Mouse (Mus musculus) liver, embryonic 14.5 days (tissue): Measurements from ENCODE around the gene Fam50a. TPM values are rescaled to one million over a fixed set of nuclear protein-coding genes. Genes with fewer than 3 reads are reported as not detected.

Source experiments
- ATAC-seq: fragments of 200-750 bp; cut with Nextera tagmentation; 2 replicates; pipeline ENCODE4 v1.8.0; 2017; ENCODE audit warnings: moderate number of reproducible peaks, mild to moderate bottlenecking, moderate library complexity; ENCODE audit not compliant: insufficient read depth
- DNase-seq, 3 experiments: peaks; one replicate each; pipeline ENCODE4 v3.0.0-alpha.2; 2012 to 2013; ENCODE audit warnings: low read depth in 3 of 3, low spot score in 3 of 3
- H3K27ac ChIP-seq: fragments of 300-500 bp; sonication (generic); 2 replicates; pipeline ENCODE4 v1.5.1; 2014; ENCODE audit warnings: moderate library complexity, mild to moderate bottlenecking, control low read depth, inconsistent platforms
- H3K27me3 ChIP-seq: fragments of 300-500 bp; sonication (generic); 2 replicates; pipeline ENCODE4 v1.6.1; 2014; ENCODE audit warnings: mild to moderate bottlenecking, low read length, moderate library complexity; ENCODE audit not compliant: control insufficient read depth, insufficient read depth
- H3K36me3 ChIP-seq: fragments of 300-500 bp; sonication (generic); replicated peaks from 2 replicates; pipeline ENCODE4 v1.6.1; 2014; ENCODE audit warnings: low read depth; ENCODE audit not compliant: control insufficient read depth, insufficient read depth
- H3K4me1 ChIP-seq, 2 experiments: fragments of 200-500 bp in 1 of 2; fragments of 300-500 bp in 1 of 2; sonication (generic) in 1 of 2; replicated peaks; 2 replicates each; pipeline ENCODE4 v1.6.1; 2012 to 2014; ENCODE audit warnings: antibody characterized with exemption in 1 of 2, inconsistent platforms in 1 of 2, low read length in 1 of 2; ENCODE audit not compliant: control insufficient read depth in 2 of 2, insufficient read depth in 2 of 2
- H3K4me2 ChIP-seq: fragments of 300-500 bp; sonication (generic); 2 replicates; pipeline ENCODE4 v1.6.1; 2014; ENCODE audit warnings: low read depth, mild to moderate bottlenecking, control low read depth, moderate library complexity
- H3K4me3 ChIP-seq, 2 experiments: fragments of 200-500 bp in 1 of 2; fragments of 300-500 bp in 1 of 2; sonication (generic) in 1 of 2; 2 replicates each; pipeline ENCODE4 v1.5.1; 2012 to 2014; ENCODE audit warnings: low read depth in 2 of 2, low read length in 2 of 2, mild to moderate bottlenecking in 2 of 2, control low read depth in 1 of 2, inconsistent platforms in 1 of 2, moderate library complexity in 1 of 2; ENCODE audit not compliant: insufficient read depth in 1 of 2
- H3K9ac ChIP-seq: fragments of 300-500 bp; sonication (generic); replicated peaks from 2 replicates; pipeline ENCODE4 v1.6.1; 2014; ENCODE audit warnings: mild to moderate bottlenecking, control low read depth, moderate library complexity
- H3K9me3 ChIP-seq: fragments of 300-500 bp; sonication (generic); 2 replicates; pipeline ENCODE4 v1.6.1; 2016; ENCODE audit warnings: low read length, mixed read lengths; ENCODE audit not compliant: control insufficient read depth
- CTCF ChIP-seq: IDR thresholded peaks from 2 replicates; pipeline ENCODE4 v1.5.1; 2016; ENCODE audit warnings: antibody characterized with exemption, low read depth, control low read depth
- EP300 ChIP-seq: IDR thresholded peaks from 2 replicates; pipeline ENCODE4 v1.6.1; 2016; ENCODE audit warnings: antibody characterized with exemption, low read depth
- WGBS: fragments of 180-500 bp; shearing (Covaris S2); extraction: QIAGEN DNeasy Blood & Tissue Kit; methylation state at CpG from one replicate; pipeline ENCODE4 v1.1.7; 2014; ENCODE audit not compliant: insufficient replicate concordance; 5-methylcytosine and 5-hydroxymethylcytosine counted together
- polyA plus RNA-seq, 2 experiments: library from polyadenylated mRNA; depleted of rRNA in 1 of 2; stranded (reverse) in 1 of 2; unstranded in 1 of 2; fragments of >200 nt; fragmentation: Nextera tagmentation in 1 of 2; extraction: Ambion mirVana in 1 of 2; gene quantifications; 2 replicates each; pipeline versions ENCODE4 v1.2.1 to v1.2.3; 2012 to 2014

The Fam50a gene
- polyA plus RNA-seq, 2 experiments = 20.7 to 21.3 TPM

DNA sequence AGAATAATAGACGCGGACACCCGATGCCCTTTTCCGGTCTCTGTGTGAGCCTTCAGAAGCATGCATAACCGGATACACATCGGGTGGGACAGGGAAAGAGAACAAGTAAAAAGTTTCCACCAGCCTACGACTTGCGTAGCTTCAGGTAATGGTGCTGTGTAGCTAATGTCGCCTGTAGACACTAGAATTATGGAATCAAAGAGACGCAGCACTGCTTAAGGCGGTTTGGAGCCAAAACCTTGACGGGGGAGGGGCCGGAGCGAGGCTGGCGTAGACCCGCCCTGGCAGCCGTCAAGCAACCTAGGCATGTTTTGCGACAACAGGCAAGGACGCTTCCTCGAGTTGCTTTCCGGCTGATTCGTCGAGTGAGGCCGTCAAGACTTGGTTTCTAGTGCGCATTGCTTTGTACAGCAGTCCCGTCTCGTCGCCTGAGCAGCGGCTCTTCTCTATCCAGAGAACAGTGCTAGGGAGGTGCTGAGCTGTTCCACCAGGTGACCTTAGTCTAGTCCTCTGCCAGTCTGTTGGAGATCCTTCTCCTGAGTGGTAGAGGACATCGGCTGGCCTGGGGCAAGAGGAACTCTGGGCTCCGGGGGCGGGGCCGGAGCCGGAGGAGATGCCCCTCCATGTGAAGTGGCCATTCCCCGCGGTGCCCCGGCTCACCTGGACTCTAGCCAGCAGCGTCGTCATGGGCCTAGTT lies 30.3 kb upstream of the Fam50a start:
- Histone ChIP-seq H3K4me3 (peak overlapping the region; percentile 65 to 99), H3K9me3 (no peaks in the 10 kb centered on the region), H3K36me3 (no peaks in the 10 kb centered on the region), H3K4me1 (peaks cover 0 to 12% of the 10 kb centered on the region in 2 experiments; a peak in 3 of 4 replicates), H3K27me3 (no peaks in the 10 kb centered on the region), H3K4me2 (peak overlapping the region; percentile 91), H3K9ac (peak overlapping the region; percentile 74), H3K27ac (peak overlapping the region; percentile 88)
- peak; percentile 76 to 81 (median 79) for DNase-seq
- TF ChIP-seq EP300 (no peak), CTCF (no peak)
- WGBS = 10% methylated on average over 39 of the region's 39 CpGs
- ATAC-seq = peak; percentile 65

DNA sequence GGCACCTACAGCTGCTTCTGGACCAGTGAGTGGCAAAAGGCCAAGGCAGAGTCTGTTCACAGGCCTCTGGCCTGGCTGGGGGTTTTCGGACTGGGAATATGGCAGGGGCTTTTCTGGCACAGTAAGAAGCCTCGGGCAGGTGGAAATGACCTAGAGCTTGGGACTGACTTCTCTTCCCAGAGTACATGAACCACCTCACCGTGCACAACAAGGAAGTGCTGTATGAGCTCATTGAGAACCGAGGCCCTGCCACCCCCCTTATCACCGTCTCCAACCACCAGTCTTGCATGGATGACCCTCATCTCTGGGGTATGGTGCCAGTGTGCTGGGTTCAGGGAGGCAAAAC lies 29.8 kb upstream of the Fam50a start:
- Histone ChIP-seq H3K4me3 (peak overlapping the region; percentile 65 to 99), H3K27ac (peak overlapping the region; percentile 88), H3K36me3 (no peaks in the 10 kb centered on the region), H3K27me3 (no peaks in the 10 kb centered on the region), H3K9me3 (no peaks in the 10 kb centered on the region), H3K4me1 (peaks cover 0 to 12% of the 10 kb centered on the region in 2 experiments; a peak in 3 of 4 replicates), H3K4me2 (peak overlapping the region; percentile 91), H3K9ac (peak overlapping the region; percentile 68)
- 27% methylated on average over 5 of the region's 5 CpGs for WGBS
- TF ChIP-seq CTCF = no peak
- TF ChIP-seq EP300 = no peak
- no peak for ATAC-seq
- DNase-seq = no peak

DNA sequence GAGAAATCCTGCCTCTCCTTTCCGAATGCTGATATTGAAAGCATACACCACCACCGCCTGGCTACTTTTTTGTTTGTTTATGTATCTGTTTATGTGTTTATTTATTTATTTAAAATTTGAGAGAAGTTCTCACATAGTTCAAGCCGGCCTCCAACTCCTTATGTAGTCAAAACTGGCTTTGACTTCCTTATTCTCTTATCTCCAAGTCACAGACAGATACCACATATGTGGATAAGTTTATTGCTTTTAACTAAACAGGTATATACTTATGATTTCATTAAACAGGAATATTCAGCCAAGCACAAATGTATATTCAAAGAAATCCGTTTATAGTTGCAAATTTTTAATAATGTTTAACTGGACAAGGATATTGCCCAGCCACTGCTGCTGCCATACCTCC lies 19.4 kb upstream of the Fam50a start:
- WGBS = 42% methylated on average over 4 of the region's 4 CpGs
- DNase-seq (no peak), ATAC-seq (no peak)
- Histone ChIP-seq H3K4me2 (no peak overlapping the region), H3K36me3 (no peaks in the 10 kb centered on the region), H3K27ac (no peak overlapping the region), H3K4me3 (no peak overlapping the region), H3K9me3 (no peaks in the 10 kb centered on the region), H3K9ac (no peak overlapping the region), H3K27me3 (no peaks in the 10 kb centered on the region), H3K4me1 (peaks cover 0 to 6% of the 10 kb centered on the region in 2 experiments; a peak in 2 of 4 replicates)
- TF ChIP-seq EP300 (no peak), CTCF (no peak)

DNA sequence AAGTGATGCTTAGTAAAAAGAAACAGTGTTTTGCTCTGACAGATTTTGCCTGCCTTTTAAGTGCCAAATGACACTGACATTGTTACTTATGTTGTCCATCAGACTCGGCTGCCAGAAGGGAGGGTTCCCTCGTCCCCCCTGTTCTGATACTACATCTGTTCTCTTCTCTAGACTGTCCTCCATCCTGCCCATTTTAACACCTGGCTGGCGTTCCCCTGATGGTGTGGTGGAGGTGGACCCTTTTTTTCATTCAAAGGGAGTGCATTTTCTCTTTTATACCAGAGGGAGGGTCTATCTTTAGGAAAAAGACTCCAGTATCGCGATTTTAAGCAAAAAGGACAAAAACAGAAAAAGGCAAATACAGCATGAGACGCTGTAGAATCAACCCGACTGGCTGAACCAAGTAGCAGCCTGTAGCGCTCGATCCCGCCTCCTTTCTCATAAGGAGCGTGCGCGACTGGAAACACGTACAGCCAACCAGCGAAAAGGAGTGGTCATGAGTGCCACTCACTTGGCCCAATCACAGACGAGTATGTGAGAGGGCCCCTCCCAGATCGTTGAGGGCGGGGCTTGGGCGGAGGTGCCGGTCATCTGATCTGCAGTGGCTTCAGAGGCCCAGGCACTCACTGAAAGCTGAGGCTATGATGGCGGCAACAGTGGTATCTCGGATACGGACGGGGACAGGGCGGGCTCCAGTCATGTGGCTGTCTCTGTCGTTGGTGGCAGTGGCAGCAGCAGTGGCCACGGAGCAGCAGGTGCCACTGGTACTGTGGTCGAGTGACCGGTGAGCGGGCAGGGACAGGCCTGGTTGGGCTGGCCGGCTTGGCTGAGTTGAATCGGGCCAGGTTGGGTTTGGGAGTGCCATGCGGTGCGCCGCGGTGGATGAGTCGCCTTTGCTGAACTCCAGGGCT lies 16.0 kb upstream of the Fam50a start, which contains the start of gene Atp6ap1:
Gene Atp6ap1 (plus strand): TSS at position 560 of the 911 bp plus-strand sequence.
- WGBS = 7% methylated on average over 37 of the region's 37 CpGs
- peaks cover 0 to 13% of the 10 kb centered on the region in 2 experiments; a peak in 2 of 4 replicates for H3K4me1 ChIP-seq
- no peak for TF ChIP-seq EP300
- TF ChIP-seq CTCF = no peak
- peak; percentile 94 for ATAC-seq
- peak within 1 kb of the TSS; percentile 82 for H3K4me2 ChIP-seq
- H3K4me3 ChIP-seq = peak within 1 kb of the TSS; percentile 75 to 78
- peaks cover 9% of the 10 kb centered on the region for H3K36me3 ChIP-seq
- H3K27ac ChIP-seq = peak within 1 kb of the TSS; percentile 70
- peak within 1 kb of the TSS; percentile 85 for H3K9ac ChIP-seq
- no peaks in the 10 kb centered on the region for H3K27me3 ChIP-seq
- peak; percentile 90 for DNase-seq
- H3K9me3 ChIP-seq = no peaks in the 10 kb centered on the region

DNA sequence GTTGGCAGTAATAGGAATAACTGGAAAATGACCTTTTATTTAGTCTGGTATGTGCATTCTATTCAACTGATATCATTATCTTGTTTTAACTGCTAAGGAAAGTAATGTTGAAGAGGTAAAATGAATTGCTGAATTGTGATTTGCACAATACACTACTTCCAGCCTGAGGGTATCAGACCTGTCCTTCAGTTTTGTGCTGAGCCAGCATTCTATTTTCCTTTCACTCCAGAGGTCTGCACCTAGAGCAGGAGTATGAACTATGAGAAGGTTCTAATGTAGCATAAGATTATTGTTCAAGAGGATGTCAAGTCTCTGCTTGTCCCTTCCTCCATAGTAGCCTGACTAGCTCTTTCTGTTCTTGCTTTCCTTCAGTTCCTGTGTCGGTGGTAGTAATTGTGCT lies 14.5 kb upstream of the Fam50a start:
- H3K9ac ChIP-seq = no peak overlapping the region
- H3K27ac ChIP-seq = no peak overlapping the region
- 46% methylated on average over 1 of the region's 1 CpGs for WGBS
- ATAC-seq = no peak
- no peak for DNase-seq
- TF ChIP-seq CTCF (no peak), EP300 (no peak)
- H3K4me2 ChIP-seq = peak overlapping the region; percentile 49
- peaks cover 0 to 13% of the 10 kb centered on the region in 2 experiments; a peak in 2 of 4 replicates for H3K4me1 ChIP-seq
- peaks cover 16% of the 10 kb centered on the region for H3K36me3 ChIP-seq
- H3K27me3 ChIP-seq = no peaks in the 10 kb centered on the region
- H3K9me3 ChIP-seq = no peaks in the 10 kb centered on the region
- H3K4me3 ChIP-seq = 0 out of 4 replicates have a peak overlapping the region, but pooled peaks of 1 of the 2 experiments have one; percentile 1
